8 mouse cellular contexts compared by ENCODE assay signal in the genomic region with DNA sequence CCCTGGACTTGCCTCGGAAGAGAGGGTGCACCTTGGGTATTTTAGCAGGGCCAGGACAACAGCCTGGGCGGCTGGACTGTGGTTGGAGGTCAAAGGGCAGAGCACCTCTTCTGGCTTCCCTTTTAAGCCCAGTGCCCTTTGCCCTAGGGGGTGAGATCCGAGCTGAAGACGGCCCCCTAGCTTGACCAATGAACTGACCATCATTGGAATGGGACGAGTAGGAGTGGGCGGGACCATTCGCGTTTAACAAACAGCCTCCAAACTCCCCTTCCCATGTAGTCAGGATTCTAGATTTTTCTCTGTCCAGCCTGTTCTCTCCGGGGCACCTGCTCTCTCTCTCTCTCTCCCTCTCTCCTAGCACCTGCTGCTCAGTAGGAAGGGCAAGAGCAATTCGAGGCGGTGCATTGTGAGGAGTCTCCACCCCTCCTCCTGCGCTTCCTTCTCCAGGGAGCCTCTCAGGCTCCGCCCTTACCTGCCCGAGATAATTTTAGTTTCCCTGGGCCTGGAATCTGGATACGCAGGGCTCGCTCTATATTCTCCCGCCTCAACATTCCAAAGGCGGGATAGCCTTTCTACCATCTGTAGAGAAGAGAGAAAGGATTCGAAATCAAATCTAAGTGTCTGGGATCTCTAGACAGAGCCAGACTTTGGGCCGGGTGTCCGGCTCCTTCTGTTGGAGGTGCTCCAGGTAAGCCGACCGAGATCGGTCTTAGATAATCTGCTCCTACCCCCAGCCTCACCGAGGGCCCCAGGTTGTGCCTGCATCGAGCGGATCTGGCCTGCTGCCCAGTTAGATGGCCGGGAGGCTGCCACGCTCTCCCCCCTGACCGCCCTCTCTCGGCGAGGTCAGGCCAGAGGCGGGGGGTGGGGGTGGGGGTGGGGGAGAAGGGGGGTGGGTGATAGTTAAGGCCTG. TPM values are rescaled to one million over a fixed set of nuclear protein-coding genes. Genes with fewer than 3 reads are reported as not detected.
DNase-seq lines count a peak whose midpoint lies in the region; ATAC-seq and TF ChIP-seq lines count a peak whose summit lies in the region.

No protein-coding gene starts in this region.

- 4% methylated on average over 30 of the region's 33 CpGs for WGBS in forebrain, embryonic 12.5 days
- 2% methylated on average over 33 of the region's 33 CpGs for WGBS in kidney, postnatal 0 days

- peaks cover 17% of the 10 kb centered on the region for H3K36me3 ChIP-seq in E14TG2a.4 (ENCODE audit: insufficient read depth, low read length)
- H3K36me3 ChIP-seq in forebrain, embryonic 12.5 days (replicated peaks), result no peaks in the 10 kb centered on the region
- H3K36me3 ChIP-seq in kidney, postnatal 0 days (ENCODE audit: insufficient read depth, low read length), result 0 out of 2 replicates have a peak, but pooled peaks cover 6% of the 10 kb centered on the region

- H3K4me3 ChIP-seq in E14TG2a.4 (replicated peaks; ENCODE audit: low read length), result peak overlapping the region; percentile 82
- H3K4me3 ChIP-seq in forebrain, embryonic 12.5 days (replicated peaks), result no peak overlapping the region; the same call in 1 of the 2 replicates
- H3K4me3 ChIP-seq in kidney, postnatal 0 days (replicated peaks; ENCODE audit: low read depth, low read length), result peak overlapping the region; percentile 42

- no peak for ATAC-seq in forebrain, embryonic 12.5 days (ENCODE audit: low FRiP score)
- ATAC-seq in kidney, postnatal 0 days (replicated peaks; ENCODE audit: low FRiP score, low read depth), result peak; percentile 77

- H3K9ac ChIP-seq in forebrain, embryonic 12.5 days, result peak overlapping the region; percentile 17; the same call in 1 of the 2 replicates
- peak overlapping the region; percentile 66 for H3K9ac ChIP-seq in kidney, postnatal 0 days (ENCODE audit: low read depth, low read length)

- no peak for TF ChIP-seq CTCF in E14TG2a.4 (conservative IDR thresholded peaks at IDR 0.05; ENCODE audit: low read length)
- no peak for TF ChIP-seq CTCF in kidney, postnatal 0 days (IDR thresholded peaks at IDR 0.05; ENCODE audit: low read depth)

- peak; percentile 77 for DNase-seq in R1 (ENCODE audit: low read depth, low spot score)
- peak; percentile 74 for DNase-seq in kidney, postnatal 0 days (ENCODE audit: low spot score)
- peak; percentile 55 for DNase-seq in lung, postnatal 14 days
- DNase-seq in layer of hippocampus, adult 8-10 months (ENCODE audit: low spot score in 2 of 2), result no peak
- no peak for DNase-seq in spleen, postnatal 4 days (ENCODE audit: low spot score in 2 of 2)
- DNase-seq in adrenal gland, adult (ENCODE audit: inconsistent age in 2 of 2, low spot score in 1 of 2), result no peak

- H3K9me3 ChIP-seq in E14TG2a.4 (ENCODE audit: low read length), result no peaks in the 10 kb centered on the region
- H3K9me3 ChIP-seq in forebrain, embryonic 12.5 days, result no peaks in the 10 kb centered on the region
- no peaks in the 10 kb centered on the region for H3K9me3 ChIP-seq in kidney, postnatal 0 days (replicated peaks; ENCODE audit: low read length)

- H3K27me3 ChIP-seq in E14TG2a.4 (ENCODE audit: insufficient read depth, low read length), result no peaks in the 10 kb centered on the region
- peaks cover 59% of the 10 kb centered on the region for H3K27me3 ChIP-seq in forebrain, embryonic 12.5 days
- no peaks in the 10 kb centered on the region for H3K27me3 ChIP-seq in kidney, postnatal 0 days (ENCODE audit: insufficient read depth, low read length)

- no peak overlapping the region for H3K27ac ChIP-seq in forebrain, embryonic 12.5 days
- H3K27ac ChIP-seq in kidney, postnatal 0 days, result peak overlapping the region; percentile 96

- peak overlapping the region; percentile 17; the same call in 1 of the 2 replicates for H3K4me2 ChIP-seq in forebrain, embryonic 12.5 days
- peak overlapping the region; percentile 54 for H3K4me2 ChIP-seq in kidney, postnatal 0 days (ENCODE audit: low read length)

- H3K4me1 ChIP-seq in E14TG2a.4 (replicated peaks; ENCODE audit: low read depth, low read length), result peaks cover 61% of the 10 kb centered on the region
- peaks cover 10% of the 10 kb centered on the region for H3K4me1 ChIP-seq in forebrain, embryonic 12.5 days
- peaks cover 6% of the 10 kb centered on the region; the same call in 1 of the 2 replicates for H3K4me1 ChIP-seq in kidney, postnatal 0 days (replicated peaks; ENCODE audit: insufficient read depth, low read length)

RNA-seq across cellular contexts. Expression of gene Grb7, which starts 0.6 kb away (rescaled TPM):
- polyA plus RNA-seq in forebrain, embryonic 12.5 days (2016; fragmentation: Nextera tagmentation; extraction: Ambion mirVana), result 1.1 and 1.6 TPM in 2 replicates
- 66.9 and 73.2 TPM in 2 replicates for polyA plus RNA-seq in kidney, postnatal 0 days (2015; fragmentation: Nextera tagmentation; extraction: Ambion mirVana)
- 1 to 10 TPM; 2.6 to 3.5 (median 2.9) TPM for total RNA-seq in layer of hippocampus, adult 8-10 months (2022)

RNA-seq across cellular contexts. Expression of gene Mien1, which starts 8.0 kb away (rescaled TPM):
- 142 and 154 TPM in 2 replicates for polyA plus RNA-seq in forebrain, embryonic 12.5 days (2016; fragmentation: Nextera tagmentation; extraction: Ambion mirVana)
- polyA plus RNA-seq in kidney, postnatal 0 days (2015; fragmentation: Nextera tagmentation; extraction: Ambion mirVana), result 155 and 158 TPM in 2 replicates
- 10 to 100 TPM; 83.9 to 93.8 (median 89.8) TPM for total RNA-seq in layer of hippocampus, adult 8-10 months (2022)

RNA-seq across cellular contexts. Expression of gene Erbb2, which starts 34.5 kb away (rescaled TPM):
- 16.4 and 17.8 TPM in 2 replicates for polyA plus RNA-seq in forebrain, embryonic 12.5 days (2016; fragmentation: Nextera tagmentation; extraction: Ambion mirVana)
- polyA plus RNA-seq in kidney, postnatal 0 days (2015; fragmentation: Nextera tagmentation; extraction: Ambion mirVana), result 36.1 and 41.1 TPM in 2 replicates
- total RNA-seq in layer of hippocampus, adult 8-10 months (2022), result 1 to 10 TPM; 2.1 to 3.5 (median 2.9) TPM

RNA-seq across cellular contexts. Expression of gene Pgap3, which starts 46.5 kb away (rescaled TPM):
- 7.7 and 8.3 TPM in 2 replicates for polyA plus RNA-seq in forebrain, embryonic 12.5 days (2016; fragmentation: Nextera tagmentation; extraction: Ambion mirVana)
- 16.1 and 17.4 TPM in 2 replicates for polyA plus RNA-seq in kidney, postnatal 0 days (2015; fragmentation: Nextera tagmentation; extraction: Ambion mirVana)
- 10 to 100 TPM in 2 of 4 experiments, 1 to 10 TPM in 2; 8.7 to 11.7 (median 9.6) TPM for total RNA-seq in layer of hippocampus, adult 8-10 months (2022)

Comparison
In these comparisons a context has a peak if more than half of its experiments do, and no peak if none do; other contexts are left out.
1. DNase-seq: peak in R1 (single experiment), kidney, postnatal 0 days (single experiment) and lung, postnatal 14 days (single experiment); none in layer of hippocampus, adult 8-10 months (0 of 2), spleen, postnatal 4 days (0 of 2) and adrenal gland, adult (0 of 2).
2. RNA of gene Grb7, which starts 0.6 kb away (polyA plus RNA-seq): 66.9 to 73.2 TPM in kidney, postnatal 0 days; 1.1 to 1.6 TPM in forebrain, embryonic 12.5 days; every median in the first group is over 10 times any median in the second.